In the genomic region with DNA sequence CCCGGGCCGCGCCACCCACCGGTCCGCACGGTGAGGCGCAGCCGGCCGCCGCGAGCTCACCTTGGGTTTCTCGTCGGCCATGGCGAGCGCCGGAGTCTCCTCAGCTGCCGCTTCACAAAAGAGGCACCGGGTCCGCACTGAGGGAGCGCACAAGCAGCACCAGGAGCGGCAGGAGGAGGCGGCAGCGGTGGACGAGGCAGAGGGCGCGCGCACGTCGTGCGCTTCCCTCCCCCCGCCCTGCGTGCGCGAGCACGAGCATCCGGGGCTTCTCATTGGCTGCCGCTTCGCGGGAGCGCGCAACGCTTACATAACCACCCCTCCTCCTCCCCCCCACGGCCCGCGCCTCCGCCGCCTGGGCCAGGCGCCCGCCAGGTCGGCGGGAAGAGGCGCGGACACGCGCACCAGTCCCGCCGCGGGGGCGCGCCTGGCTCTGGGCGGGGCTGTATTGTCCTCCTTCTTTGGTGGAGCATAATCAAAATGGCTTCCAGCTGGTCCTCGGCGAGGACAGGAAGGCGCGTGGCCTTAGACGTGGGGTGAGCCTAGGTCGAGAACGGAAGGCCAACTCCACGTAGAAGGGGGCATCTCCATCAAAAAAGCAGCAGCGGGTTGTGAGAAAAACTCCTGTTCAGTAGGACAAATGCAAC, we compare ENCODE assay signal across 8 mouse cellular contexts. TPM values are rescaled to one million over a fixed set of nuclear protein-coding genes. Genes with fewer than 3 reads are reported as not detected.
DNase-seq lines count a peak whose midpoint lies in the region; ATAC-seq and TF ChIP-seq lines count a peak whose summit lies in the region.

A gene (minus strand): TSS at position 239 of the 644 bp plus-strand sequence.

- peak within 1 kb of the TSS; percentile 94 for H3K4me3 ChIP-seq in E14TG2a.4 (replicated peaks; ENCODE audit: low read length)
- H3K4me3 ChIP-seq in forebrain, embryonic 12.5 days (replicated peaks) = peak within 1 kb of the TSS; percentile 96
- H3K4me3 ChIP-seq in heart, postnatal 0 days (ENCODE audit: low read depth, low read length) = peak within 1 kb of the TSS; percentile 99
- H3K4me3 ChIP-seq in liver, embryonic 16.5 days (ENCODE audit: low read depth, low read length) = peak within 1 kb of the TSS; percentile 95
- peak within 1 kb of the TSS; percentile 91 for H3K4me3 ChIP-seq in neural tube, embryonic 13.5 days
- H3K4me3 ChIP-seq in testis, adult 2 months (ENCODE audit: control insufficient read depth, low read depth, low read length) = peak within 1 kb of the TSS; percentile 94

- DNase-seq in c-Kit-positive CD71-positive TER-119-positive erythroid progenitor cells, embryonic 14.5 days (ENCODE audit: low spot score) = peak; percentile 98
- DNase-seq in heart, postnatal 0 days (ENCODE audit: low spot score) = peak; percentile 90
- DNase-seq in kidney, postnatal 4 days = peak; percentile 99 to 100

- H3K9ac ChIP-seq in forebrain, embryonic 12.5 days = peak within 1 kb of the TSS; percentile 98
- H3K9ac ChIP-seq in heart, postnatal 0 days (replicated peaks; ENCODE audit: low read depth, low read length) = peak within 1 kb of the TSS; percentile 98
- H3K9ac ChIP-seq in liver, embryonic 16.5 days (ENCODE audit: low read depth, low read length) = peak within 1 kb of the TSS; percentile 98
- H3K9ac ChIP-seq in neural tube, embryonic 13.5 days = peak within 1 kb of the TSS; percentile 94

- peaks cover 38% of the 10 kb centered on the region for H3K36me3 ChIP-seq in E14TG2a.4 (ENCODE audit: insufficient read depth, low read length)
- H3K36me3 ChIP-seq in forebrain, embryonic 12.5 days (replicated peaks) = peaks cover 30% of the 10 kb centered on the region
- peaks cover 25% of the 10 kb centered on the region for H3K36me3 ChIP-seq in heart, postnatal 0 days (replicated peaks; ENCODE audit: control insufficient read depth, insufficient read depth, low read length)
- peaks cover 21% of the 10 kb centered on the region for H3K36me3 ChIP-seq in liver, embryonic 16.5 days (ENCODE audit: control insufficient read depth, insufficient read depth)
- H3K36me3 ChIP-seq in neural tube, embryonic 13.5 days = peaks cover 31% of the 10 kb centered on the region
- no peaks in the 10 kb centered on the region; the same call in 1 of the 2 replicates for H3K36me3 ChIP-seq in testis, adult 2 months (ENCODE audit: control insufficient read depth, insufficient read depth, low read length)

- H3K4me1 ChIP-seq in E14TG2a.4 (replicated peaks; ENCODE audit: low read depth, low read length) = peaks cover 57% of the 10 kb centered on the region
- H3K4me1 ChIP-seq in forebrain, embryonic 12.5 days = peaks cover 15% of the 10 kb centered on the region
- H3K4me1 ChIP-seq in heart, postnatal 0 days (ENCODE audit: control insufficient read depth, insufficient read depth) = peaks cover 7% of the 10 kb centered on the region
- peaks cover 15% of the 10 kb centered on the region for H3K4me1 ChIP-seq in liver, embryonic 16.5 days (ENCODE audit: control insufficient read depth, low read depth, low read length)
- H3K4me1 ChIP-seq in neural tube, embryonic 13.5 days (replicated peaks) = peaks cover 21% of the 10 kb centered on the region
- H3K4me1 ChIP-seq in testis, adult 2 months (ENCODE audit: control insufficient read depth, insufficient read depth, low read length) = peaks cover 8% of the 10 kb centered on the region; the same call in 1 of the 2 replicates

- no peak for TF ChIP-seq CTCF in E14TG2a.4 (conservative IDR thresholded peaks at IDR 0.05; ENCODE audit: low read length)
- no peak for TF ChIP-seq CTCF in heart, postnatal 0 days (IDR thresholded peaks at IDR 0.05; ENCODE audit: low read depth)
- no peak for TF ChIP-seq CTCF in testis, adult 2 months (IDR thresholded peaks at IDR 0.05; ENCODE audit: control insufficient read depth, insufficient read depth, insufficient replicate concordance, low read depth, low read length)

- peak; percentile 91 for ATAC-seq in forebrain, embryonic 12.5 days (ENCODE audit: low FRiP score)
- peak; percentile 91 for ATAC-seq in heart, postnatal 0 days (ENCODE audit: insufficient read depth, low read depth)
- peak; percentile 92 for ATAC-seq in liver, embryonic 16.5 days (ENCODE audit: low read depth)
- peak; percentile 91 for ATAC-seq in neural tube, embryonic 13.5 days (ENCODE audit: low read depth)

- no peaks in the 10 kb centered on the region for H3K9me3 ChIP-seq in E14TG2a.4 (ENCODE audit: low read length)
- H3K9me3 ChIP-seq in forebrain, embryonic 12.5 days = no peaks in the 10 kb centered on the region
- no peaks in the 10 kb centered on the region for H3K9me3 ChIP-seq in heart, postnatal 0 days (replicated peaks; ENCODE audit: control insufficient read depth, low read length)
- H3K9me3 ChIP-seq in liver, embryonic 16.5 days (replicated peaks; ENCODE audit: control insufficient read depth, low read length) = no peaks in the 10 kb centered on the region
- H3K9me3 ChIP-seq in neural tube, embryonic 13.5 days = no peaks in the 10 kb centered on the region

- no peak for TF ChIP-seq EP300 in heart, postnatal 0 days (IDR thresholded peaks at IDR 0.05; ENCODE audit: low read depth)

- WGBS in forebrain, embryonic 12.5 days = 1% methylated on average over 35 of the region's 70 CpGs
- WGBS in heart, postnatal 0 days = 3% methylated on average over 35 of the region's 70 CpGs
- WGBS in liver, embryonic 16.5 days (ENCODE audit: insufficient replicate concordance) = under 1% methylated on average over 64 of the region's 70 CpGs
- WGBS in neural tube, embryonic 13.5 days = under 1% methylated on average over 55 of the region's 70 CpGs

- peak; percentile 78 for TF ChIP-seq POLR2A in testis, adult 2 months (IDR thresholded peaks at IDR 0.05; ENCODE audit: control insufficient read depth, low read depth, low read length)

- peak within 1 kb of the TSS; percentile 74 for H3K4me2 ChIP-seq in forebrain, embryonic 12.5 days
- H3K4me2 ChIP-seq in heart, postnatal 0 days (ENCODE audit: low read depth, low read length) = peak within 1 kb of the TSS; percentile 85
- peak within 1 kb of the TSS; percentile 81 for H3K4me2 ChIP-seq in liver, embryonic 16.5 days (ENCODE audit: low read depth, low read length)
- peak within 1 kb of the TSS; percentile 73 for H3K4me2 ChIP-seq in neural tube, embryonic 13.5 days

- peak within 1 kb of the TSS; percentile 100 for H3K27ac ChIP-seq in forebrain, embryonic 12.5 days
- H3K27ac ChIP-seq in heart, postnatal 0 days (ENCODE audit: low read depth) = peak within 1 kb of the TSS; percentile 100
- peak within 1 kb of the TSS; percentile 99 for H3K27ac ChIP-seq in liver, embryonic 16.5 days (ENCODE audit: low read length)
- H3K27ac ChIP-seq in neural tube, embryonic 13.5 days (replicated peaks) = peak within 1 kb of the TSS; percentile 99
- peak within 1 kb of the TSS; percentile 98 for H3K27ac ChIP-seq in testis, adult 2 months (ENCODE audit: control insufficient read depth, insufficient read depth, low read depth, low read length)

- H3K27me3 ChIP-seq in E14TG2a.4 (ENCODE audit: insufficient read depth, low read length) = no peaks in the 10 kb centered on the region
- H3K27me3 ChIP-seq in forebrain, embryonic 12.5 days = no peaks in the 10 kb centered on the region
- H3K27me3 ChIP-seq in heart, postnatal 0 days (ENCODE audit: control insufficient read depth, insufficient read depth, low read length) = no peaks in the 10 kb centered on the region
- no peaks in the 10 kb centered on the region for H3K27me3 ChIP-seq in liver, embryonic 16.5 days (ENCODE audit: control insufficient read depth, insufficient read depth, low read depth, low read length)
- no peaks in the 10 kb centered on the region for H3K27me3 ChIP-seq in neural tube, embryonic 13.5 days
- H3K27me3 ChIP-seq in testis, adult 2 months (ENCODE audit: control insufficient read depth, insufficient read depth, low read length) = no peaks in the 10 kb centered on the region

RNA-seq across cellular contexts. Expression of the gene that starts here (rescaled TPM):
- polyA plus RNA-seq in forebrain, embryonic 12.5 days (2016; fragmentation: Nextera tagmentation; extraction: Ambion mirVana) = 1,429 and 1,474 TPM in 2 replicates
- 320 and 327 TPM in 2 replicates for total RNA-seq in heart, postnatal 0 days (2014; rRNA removed; ENCODE audit: low replicate concordance)
- 549 and 562 TPM in 2 replicates for polyA plus RNA-seq in heart, postnatal 0 days (2015; fragmentation: Nextera tagmentation; extraction: Ambion mirVana)
- polyA plus RNA-seq in liver, embryonic 16.5 days (2015; fragmentation: Nextera tagmentation; extraction: Ambion mirVana) = 270 and 312 TPM in 2 replicates
- polyA plus RNA-seq in neural tube, embryonic 13.5 days (2015; fragmentation: Nextera tagmentation; extraction: Ambion mirVana) = 1,158 and 1,175 TPM in 2 replicates
- 50.6 and 72.2 TPM in 2 replicates for polyA plus RNA-seq in testis, adult 2 months (2012; rRNA removed)

Comparison
In these comparisons a context has a peak if more than half of its experiments do, and no peak if none do; other contexts are left out.
1. Peak in every context shown above with its lines: DNase-seq, ATAC-seq, H3K4me3 ChIP-seq and H3K27ac ChIP-seq.